ENCODE assay signal across 1 mouse cellular context in genomic region chr13:112602607-112603006, GRCm38 (mm10).
TF ChIP-seq lines count a peak whose summit lies in the region.

No protein-coding gene starts in this region.

TF ChIP-seq in CH12.LX, 34 proteins besides CTCF, POLR2A, EP300 and RAD21 (continued from another document):
- peak; percentile 92 for TF ChIP-seq IRF4 (IDR thresholded peaks at IDR 0.05; ENCODE audit: low read depth, low read length)
- no peak for TF ChIP-seq TCF12 (IDR thresholded peaks at IDR 0.05; ENCODE audit: low read depth, low read length)
- TF ChIP-seq BHLHE40 (IDR thresholded peaks at IDR 0.05; ENCODE audit: low read depth, low read length) = peak; percentile 84
- no peak for TF ChIP-seq NELFE (IDR thresholded peaks at IDR 0.05; ENCODE audit: low read depth, low read length)
- TF ChIP-seq MEF2A (IDR thresholded peaks at IDR 0.05; ENCODE audit: borderline replicate concordance, low read depth, low read length) = peak; percentile 83
- no peak for TF ChIP-seq NRF1 (IDR thresholded peaks at IDR 0.05; ENCODE audit: low read depth, low read length)
- no peak for TF ChIP-seq ELF1 (IDR thresholded peaks at IDR 0.05; ENCODE audit: low read depth, low read length)
- TF ChIP-seq ZNF384 (IDR thresholded peaks at IDR 0.05; ENCODE audit: low read depth, low read length) = peak; percentile 93
- TF ChIP-seq MAFK (IDR thresholded peaks at IDR 0.05; ENCODE audit: insufficient replicate concordance, low read length) = peak; percentile 72
- no peak for TF ChIP-seq ZC3H11A (IDR thresholded peaks at IDR 0.05; ENCODE audit: low read depth, low read length)
- TF ChIP-seq ZKSCAN1 (IDR thresholded peaks at IDR 0.05; ENCODE audit: borderline replicate concordance, low read depth, low read length) = no peak
- TF ChIP-seq TBP (conservative IDR thresholded peaks at IDR 0.05; ENCODE audit: low read depth, low read length) = no peak
- TF ChIP-seq MAX (IDR thresholded peaks at IDR 0.05; ENCODE audit: low read length) = peak; percentile 54; the same call in 1 of the 2 replicates
- peak; percentile 70; the same call in 1 of the 2 replicates for TF ChIP-seq ETS1 (conservative IDR thresholded peaks at IDR 0.05; ENCODE audit: low read depth, low read length)
- TF ChIP-seq ZMIZ1 (IDR thresholded peaks at IDR 0.05; ENCODE audit: low read depth, low read length) = no peak
- TF ChIP-seq MAZ (IDR thresholded peaks at IDR 0.05; ENCODE audit: low read depth, low read length) = peak; percentile 79
